Mouse (Mus musculus) liver, embryonic 16.5 days (tissue): ENCODE results near the gene Tmeff2. TPM values are rescaled to one million over a fixed set of nuclear protein-coding genes. Genes with fewer than 3 reads are reported as not detected.

Experiments used
- ATAC-seq: fragments of 200-750 bp; cut with Nextera tagmentation; 2 replicates; pipeline ENCODE4 v1.8.0; 2017; ENCODE audit warnings: low read depth, mild to moderate bottlenecking, moderate number of reproducible peaks, moderate library complexity
- H3K27ac ChIP-seq: fragments of 300-500 bp; sonication (generic); 2 replicates; pipeline ENCODE4 v1.5.1; 2014; ENCODE audit warnings: mild to moderate bottlenecking, low read length
- H3K27me3 ChIP-seq: fragments of 300-500 bp; sonication (generic); 2 replicates; pipeline ENCODE4 v1.6.1; 2014; ENCODE audit warnings: low read depth, low read length, mixed read lengths; ENCODE audit not compliant: control insufficient read depth, insufficient read depth
- H3K36me3 ChIP-seq: fragments of 300-500 bp; sonication (generic); 2 replicates; pipeline ENCODE4 v1.6.1; 2014; ENCODE audit warnings: mild to moderate bottlenecking; ENCODE audit not compliant: control insufficient read depth, insufficient read depth
- H3K4me1 ChIP-seq: fragments of 300-500 bp; sonication (generic); 2 replicates; pipeline ENCODE4 v1.6.1; 2014; ENCODE audit warnings: low read depth, low read length, mixed read lengths; ENCODE audit not compliant: control insufficient read depth
- H3K4me2 ChIP-seq: fragments of 300-500 bp; sonication (generic); 2 replicates; pipeline ENCODE4 v1.6.1; 2014; ENCODE audit warnings: low read depth, low read length, mixed read lengths
- H3K4me3 ChIP-seq: fragments of 300-500 bp; sonication (generic); 2 replicates; pipeline ENCODE4 v1.5.1; 2014; ENCODE audit warnings: low read depth, mild to moderate bottlenecking, low read length
- H3K9ac ChIP-seq: fragments of 300-500 bp; sonication (generic); 2 replicates; pipeline ENCODE4 v1.6.1; 2014; ENCODE audit warnings: low read depth, low read length
- H3K9me3 ChIP-seq: fragments of 300-500 bp; sonication (generic); replicated peaks from 2 replicates; pipeline ENCODE4 v1.6.1; 2016; ENCODE audit warnings: low read length; ENCODE audit not compliant: control insufficient read depth
- WGBS: fragments of 180-500 bp; shearing (Covaris S2); extraction: QIAGEN DNeasy Blood & Tissue Kit; methylation state at CpG from one replicate; pipeline ENCODE4 v1.1.7; 2014; ENCODE audit not compliant: insufficient replicate concordance; 5-methylcytosine and 5-hydroxymethylcytosine counted together
- polyA plus RNA-seq: library from polyadenylated mRNA; unstranded; fragments of >200 nt; fragmentation: Nextera tagmentation; extraction: Ambion mirVana; gene quantifications from 2 replicates; pipeline ENCODE4 v1.2.1, GENCODE M21; 2015

The Tmeff2 gene
- polyA plus RNA-seq, 1 experiment from 2014 or later = 0.66 TPM

- no peaks in the 10 kb centered on the region for H3K4me1 ChIP-seq
- no peak for ATAC-seq
- H3K4me2 ChIP-seq = no peak overlapping the region
- no peak overlapping the region for H3K9ac ChIP-seq
- H3K27ac ChIP-seq = no peak overlapping the region
- no peaks in the 10 kb centered on the region for H3K9me3 ChIP-seq
- no peaks in the 10 kb centered on the region for H3K27me3 ChIP-seq
- 55% methylated on average over 9 of the region's 9 CpGs for WGBS
- no peaks in the 10 kb centered on the region for H3K36me3 ChIP-seq
- no peak overlapping the region for H3K4me3 ChIP-seq
Measured at GRCm38 (mm10) chr1:51148481-51149137, 248.2 kb downstream of the Tmeff2 start.

- H3K4me3 ChIP-seq = no peak overlapping the region
- no peak for ATAC-seq
- 58% methylated on average over 4 of the region's 4 CpGs for WGBS
Measured at GRCm38 (mm10) chr1:51149488-51149887, 249.0 kb downstream of the Tmeff2 start.

GRCm38 (mm10) chr1:51149890-51150289 lies 249.4 kb downstream of the Tmeff2 start:
- Histone ChIP-seq H3K9ac (no peak overlapping the region), H3K9me3 (no peaks in the 10 kb centered on the region), H3K27ac (no peak overlapping the region), H3K4me3 (no peak overlapping the region), H3K36me3 (no peaks in the 10 kb centered on the region), H3K27me3 (no peaks in the 10 kb centered on the region), H3K4me1 (no peaks in the 10 kb centered on the region), H3K4me2 (no peak overlapping the region)
- WGBS = 56% methylated on average over 1 of the region's 1 CpGs
- ATAC-seq = no peak

More at GRCm38 (mm10) chr1:51149488-51149887, 249.0 kb downstream of the Tmeff2 start:
- no peak overlapping the region for H3K27ac ChIP-seq
- H3K4me1 ChIP-seq = no peaks in the 10 kb centered on the region
- H3K4me2 ChIP-seq = no peak overlapping the region
- no peaks in the 10 kb centered on the region for H3K9me3 ChIP-seq
- H3K36me3 ChIP-seq = no peaks in the 10 kb centered on the region
- H3K9ac ChIP-seq = no peak overlapping the region
- no peaks in the 10 kb centered on the region for H3K27me3 ChIP-seq

GRCm38 (mm10) chr1:51152017-51152416 lies 251.6 kb downstream of the Tmeff2 start:
- Histone ChIP-seq H3K36me3 (no peaks in the 10 kb centered on the region), H3K27me3 (no peaks in the 10 kb centered on the region), H3K9me3 (no peaks in the 10 kb centered on the region), H3K4me3 (no peak overlapping the region), H3K9ac (no peak overlapping the region), H3K4me2 (no peak overlapping the region), H3K4me1 (no peaks in the 10 kb centered on the region), H3K27ac (no peak overlapping the region)
- 35% methylated on average over 2 of the region's 2 CpGs for WGBS
- ATAC-seq = no peak

- H3K9ac ChIP-seq = no peak overlapping the region
- no peak for ATAC-seq
- no peaks in the 10 kb centered on the region for H3K36me3 ChIP-seq
- H3K4me1 ChIP-seq = no peaks in the 10 kb centered on the region
- no peak overlapping the region for H3K27ac ChIP-seq
- 55% methylated on average over 5 of the region's 5 CpGs for WGBS
- no peak overlapping the region for H3K4me2 ChIP-seq
- no peaks in the 10 kb centered on the region for H3K9me3 ChIP-seq
- no peaks in the 10 kb centered on the region for H3K27me3 ChIP-seq
- H3K4me3 ChIP-seq = no peak overlapping the region
Measured at GRCm38 (mm10) chr1:51152856-51153255, 252.4 kb downstream of the Tmeff2 start.

- WGBS = 62% methylated on average over 2 of the region's 2 CpGs
- Histone ChIP-seq H3K9ac (no peak overlapping the region), H3K9me3 (no peaks in the 10 kb centered on the region), H3K4me2 (no peak overlapping the region), H3K4me1 (no peaks in the 10 kb centered on the region), H3K36me3 (no peaks in the 10 kb centered on the region), H3K27me3 (no peaks in the 10 kb centered on the region), H3K4me3 (no peak overlapping the region), H3K27ac (no peak overlapping the region)
- ATAC-seq = no peak
Measured at GRCm38 (mm10) chr1:51184276-51184675, 283.8 kb downstream of the Tmeff2 start.

GRCm38 (mm10) chr1:51189008-51189407 lies 288.6 kb downstream of the Tmeff2 start:
- no peak for ATAC-seq

GRCm38 (mm10) chr1:51191253-51191652 lies 290.8 kb downstream of the Tmeff2 start:
- no peak for ATAC-seq
- no peak overlapping the region for H3K27ac ChIP-seq
- H3K4me3 ChIP-seq = no peak overlapping the region
- no peaks in the 10 kb centered on the region for H3K27me3 ChIP-seq
- H3K4me1 ChIP-seq = no peaks in the 10 kb centered on the region
- H3K4me2 ChIP-seq = no peak overlapping the region
- no peaks in the 10 kb centered on the region for H3K9me3 ChIP-seq
- no peak overlapping the region for H3K9ac ChIP-seq
- no peaks in the 10 kb centered on the region for H3K36me3 ChIP-seq

More at GRCm38 (mm10) chr1:51189008-51189407, 288.6 kb downstream of the Tmeff2 start:
- Histone ChIP-seq H3K27ac (no peak overlapping the region), H3K4me1 (no peaks in the 10 kb centered on the region), H3K9ac (no peak overlapping the region), H3K27me3 (no peaks in the 10 kb centered on the region), H3K9me3 (no peaks in the 10 kb centered on the region), H3K4me2 (no peak overlapping the region), H3K4me3 (no peak overlapping the region), H3K36me3 (no peaks in the 10 kb centered on the region)
- WGBS = 69% methylated on average over 5 of the region's 5 CpGs

- Histone ChIP-seq H3K4me2 (no peak overlapping the region), H3K4me1 (no peaks in the 10 kb centered on the region), H3K4me3 (no peak overlapping the region), H3K9ac (no peak overlapping the region), H3K9me3 (no peaks in the 10 kb centered on the region), H3K27ac (no peak overlapping the region), H3K27me3 (no peaks in the 10 kb centered on the region), H3K36me3 (no peaks in the 10 kb centered on the region)
- no peak for ATAC-seq
- WGBS = 39% methylated on average over 6 of the region's 6 CpGs
Measured at GRCm38 (mm10) chr1:51191872-51192613, 291.6 kb downstream of the Tmeff2 start.
